In genomic region chr1:187028841-187029240, GRCm38 (mm10) we compare ENCODE assay signal across 19 mouse cellular contexts.
"Had no signal": no experiment of that assay in that cellular context is flagged by ENCODE, and none has a peak within 500 bp of the region (broad histone marks: within the 10 kb centered on the region; RNA-seq: fewer than 3 reads in every experiment).

No protein-coding gene starts in this region.

- H3K4me1 ChIP-seq: kidney, embryonic 15.5 days; limb, embryonic 12.5 days; liver, embryonic 13.5 days; lung, embryonic 15.5 days; midbrain, embryonic 15.5 days; neural tube, embryonic 12.5 days had no signal

- H3K4me3 ChIP-seq: kidney, embryonic 15.5 days; limb, embryonic 12.5 days; liver, embryonic 13.5 days; lung, embryonic 15.5 days; megakaryocyte, embryonic 14.5 days; midbrain, embryonic 15.5 days; neural tube, embryonic 12.5 days had no signal

- ATAC-seq: intestine, embryonic 16.5 days; liver, postnatal 0 days; midbrain, embryonic 15.5 days had no signal

- H3K9me3 ChIP-seq: kidney, embryonic 15.5 days; limb, embryonic 12.5 days; liver, embryonic 13.5 days; lung, embryonic 15.5 days; midbrain, embryonic 15.5 days; neural tube, embryonic 12.5 days had no signal

- H3K27ac ChIP-seq: kidney, embryonic 15.5 days; limb, embryonic 12.5 days; liver, embryonic 13.5 days; lung, embryonic 15.5 days; macrophage; midbrain, embryonic 15.5 days; neural tube, embryonic 12.5 days had no signal

- H3K36me3 ChIP-seq: kidney, embryonic 15.5 days; limb, embryonic 12.5 days; liver, embryonic 13.5 days; lung, embryonic 15.5 days; midbrain, embryonic 15.5 days; neural tube, embryonic 12.5 days had no signal

- DNase-seq: kidney, adult 2 months; kidney, postnatal 14 days; layer of hippocampus, postnatal 36 days; liver; liver, embryonic 13.5 days; liver, postnatal 0 days; lung, postnatal 14 days; spleen, adult 18-20 months; thymus, adult 2 months; thymus, postnatal 25 days had no signal

- H3K9ac ChIP-seq: kidney, embryonic 15.5 days; limb, embryonic 12.5 days; liver, embryonic 13.5 days; liver, postnatal 0 days; lung, embryonic 15.5 days; midbrain, embryonic 15.5 days; neural tube, embryonic 12.5 days had no signal

- H3K27me3 ChIP-seq: kidney, embryonic 15.5 days; limb, embryonic 12.5 days; liver, embryonic 13.5 days; lung, embryonic 15.5 days; megakaryocyte, embryonic 14.5 days; midbrain, embryonic 15.5 days; neural tube, embryonic 12.5 days had no signal

- H3K4me2 ChIP-seq: kidney, embryonic 15.5 days; limb, embryonic 12.5 days; liver, embryonic 13.5 days; lung, embryonic 15.5 days; midbrain, embryonic 11.5 days; midbrain, embryonic 15.5 days; neural tube, embryonic 12.5 days had no signal
